Mouse (Mus musculus): Measurements from ENCODE around the gene Dock2. TPM values are rescaled to one million over a fixed set of nuclear protein-coding genes. Genes with fewer than 3 reads are reported as not detected.

Gene Dock2
- polyA plus RNA-seq, 1 experiment from 2014 or later = 1.5 TPM

GRCm38 (mm10) chr11:34337907-34338306 is 445.8 kb downstream of the Dock2 start:
- Histone ChIP-seq H3K27ac (ENCODE audit: low read depth) (no peak overlapping the region), H3K27me3 (ENCODE audit: insufficient read depth, low read length) (no peaks in the 10 kb centered on the region), H3K9ac (no peak overlapping the region), H3K4me2 (no peak overlapping the region), H3K36me3 (ENCODE audit: insufficient read depth) (no peaks in the 10 kb centered on the region), H3K4me1 (ENCODE audit: insufficient read depth) (no peaks in the 10 kb centered on the region), H3K9me3 (ENCODE audit: low read depth, low read length) (no peaks in the 10 kb centered on the region), H3K4me3 (ENCODE audit: low read depth, low read length) (no peak overlapping the region)
- peak; percentile 34; the same call in 1 of the 2 replicates for TF ChIP-seq CTCF (IDR thresholded peaks at IDR 0.05; ENCODE audit: low read depth)
- ATAC-seq (ENCODE audit: insufficient read depth) (no peak), DNase-seq (no peak)
- WGBS = 65% methylated on average over 1 of the region's 1 CpGs

- Histone ChIP-seq H3K36me3 (ENCODE audit: insufficient read depth) (no peaks in the 10 kb centered on the region), H3K27me3 (ENCODE audit: insufficient read depth, low read length) (no peaks in the 10 kb centered on the region), H3K27ac (ENCODE audit: low read depth) (no peak overlapping the region), H3K4me3 (ENCODE audit: low read depth, low read length) (no peak overlapping the region), H3K4me1 (ENCODE audit: insufficient read depth) (no peaks in the 10 kb centered on the region), H3K4me2 (no peak overlapping the region), H3K9me3 (ENCODE audit: low read depth, low read length) (no peaks in the 10 kb centered on the region), H3K9ac (no peak overlapping the region)
- DNase-seq = no peak
- 47% methylated on average over 7 of the region's 7 CpGs for WGBS
- ATAC-seq (ENCODE audit: insufficient read depth) = no peak
- no peak for TF ChIP-seq CTCF (IDR thresholded peaks at IDR 0.05; ENCODE audit: low read depth)
Measured at GRCm38 (mm10) chr11:34332344-34333031, 451.2 kb downstream of the Dock2 start.

GRCm38 (mm10) chr11:34323664-34324063 is 460.0 kb downstream of the Dock2 start:
- no peak overlapping the region for H3K4me3 ChIP-seq (ENCODE audit: low read depth, low read length)
- no peaks in the 10 kb centered on the region for H3K4me1 ChIP-seq (ENCODE audit: insufficient read depth)
- H3K27ac ChIP-seq (ENCODE audit: low read depth) = no peak overlapping the region
- no peaks in the 10 kb centered on the region for H3K27me3 ChIP-seq (ENCODE audit: insufficient read depth, low read length)
- 74% methylated on average over 8 of the region's 8 CpGs for WGBS
- no peak overlapping the region for H3K4me2 ChIP-seq
- DNase-seq = no peak
- H3K36me3 ChIP-seq (ENCODE audit: insufficient read depth) = no peaks in the 10 kb centered on the region
- H3K9ac ChIP-seq = no peak overlapping the region
- no peaks in the 10 kb centered on the region for H3K9me3 ChIP-seq (ENCODE audit: low read depth, low read length)
- ATAC-seq (ENCODE audit: insufficient read depth) = no peak
- TF ChIP-seq CTCF (IDR thresholded peaks at IDR 0.05; ENCODE audit: low read depth) = no peak

GRCm38 (mm10) chr11:34319282-34319681 is 464.4 kb downstream of the Dock2 start:
- Histone ChIP-seq H3K27me3 (ENCODE audit: insufficient read depth, low read length) (no peaks in the 10 kb centered on the region), H3K27ac (ENCODE audit: low read depth) (no peak overlapping the region), H3K4me3 (ENCODE audit: low read depth, low read length) (no peak overlapping the region), H3K36me3 (ENCODE audit: insufficient read depth) (no peaks in the 10 kb centered on the region), H3K9ac (no peak overlapping the region), H3K4me1 (ENCODE audit: insufficient read depth) (no peaks in the 10 kb centered on the region), H3K9me3 (ENCODE audit: low read depth, low read length) (no peaks in the 10 kb centered on the region), H3K4me2 (no peak overlapping the region)
- 64% methylated on average over 1 of the region's 1 CpGs for WGBS
- no peak for TF ChIP-seq CTCF (IDR thresholded peaks at IDR 0.05; ENCODE audit: low read depth)
- no peak for DNase-seq
- no peak for ATAC-seq (ENCODE audit: insufficient read depth)

GRCm38 (mm10) chr11:34317001-34317400 is 466.7 kb downstream of the Dock2 start:
- Histone ChIP-seq H3K36me3 (ENCODE audit: insufficient read depth) (no peaks in the 10 kb centered on the region), H3K4me1 (ENCODE audit: insufficient read depth) (no peaks in the 10 kb centered on the region), H3K27me3 (ENCODE audit: insufficient read depth, low read length) (no peaks in the 10 kb centered on the region), H3K27ac (ENCODE audit: low read depth) (no peak overlapping the region), H3K9ac (no peak overlapping the region), H3K9me3 (ENCODE audit: low read depth, low read length) (no peaks in the 10 kb centered on the region), H3K4me2 (no peak overlapping the region), H3K4me3 (ENCODE audit: low read depth, low read length) (no peak overlapping the region)
- 69% methylated on average over 8 of the region's 8 CpGs for WGBS
- no peak for TF ChIP-seq CTCF (IDR thresholded peaks at IDR 0.05; ENCODE audit: low read depth)
- DNase-seq = no peak
- no peak for ATAC-seq (ENCODE audit: insufficient read depth)

- TF ChIP-seq CTCF (IDR thresholded peaks at IDR 0.05; ENCODE audit: low read depth) = no peak
- no peaks in the 10 kb centered on the region for H3K27me3 ChIP-seq (ENCODE audit: insufficient read depth, low read length)
- H3K4me1 ChIP-seq (ENCODE audit: insufficient read depth) = no peaks in the 10 kb centered on the region
- DNase-seq (no peak), ATAC-seq (ENCODE audit: insufficient read depth) (no peak)
- H3K9me3 ChIP-seq (ENCODE audit: low read depth, low read length) = no peaks in the 10 kb centered on the region
- WGBS = 78% methylated on average over 10 of the region's 10 CpGs
- no peak overlapping the region for H3K27ac ChIP-seq (ENCODE audit: low read depth)
- no peak overlapping the region for H3K9ac ChIP-seq
- H3K4me2 ChIP-seq = no peak overlapping the region
- no peak overlapping the region for H3K4me3 ChIP-seq (ENCODE audit: low read depth, low read length)
- H3K36me3 ChIP-seq (ENCODE audit: insufficient read depth) = no peaks in the 10 kb centered on the region
Measured at GRCm38 (mm10) chr11:34316176-34316575, 467.5 kb downstream of the Dock2 start.

- TF ChIP-seq CTCF (IDR thresholded peaks at IDR 0.05; ENCODE audit: low read depth) = no peak
- WGBS = 50% methylated on average over 5 of the region's 5 CpGs
Measured at GRCm38 (mm10) chr11:34315383-34315782, 468.3 kb downstream of the Dock2 start.

More at GRCm38 (mm10) chr11:34315383-34315782, 468.3 kb downstream of the Dock2 start:
- Histone ChIP-seq H3K4me2 (no peak overlapping the region), H3K9ac (no peak overlapping the region), H3K4me1 (ENCODE audit: insufficient read depth) (no peaks in the 10 kb centered on the region), H3K36me3 (ENCODE audit: insufficient read depth) (no peaks in the 10 kb centered on the region), H3K4me3 (ENCODE audit: low read depth, low read length) (no peak overlapping the region), H3K9me3 (ENCODE audit: low read depth, low read length) (no peaks in the 10 kb centered on the region), H3K27ac (ENCODE audit: low read depth) (no peak overlapping the region), H3K27me3 (ENCODE audit: insufficient read depth, low read length) (no peaks in the 10 kb centered on the region)
- no peak for ATAC-seq (ENCODE audit: insufficient read depth)
- no peak for DNase-seq
